Mouse (Mus musculus): ENCODE measurements around the gene Flnb.

Gene Flnb

DNA sequence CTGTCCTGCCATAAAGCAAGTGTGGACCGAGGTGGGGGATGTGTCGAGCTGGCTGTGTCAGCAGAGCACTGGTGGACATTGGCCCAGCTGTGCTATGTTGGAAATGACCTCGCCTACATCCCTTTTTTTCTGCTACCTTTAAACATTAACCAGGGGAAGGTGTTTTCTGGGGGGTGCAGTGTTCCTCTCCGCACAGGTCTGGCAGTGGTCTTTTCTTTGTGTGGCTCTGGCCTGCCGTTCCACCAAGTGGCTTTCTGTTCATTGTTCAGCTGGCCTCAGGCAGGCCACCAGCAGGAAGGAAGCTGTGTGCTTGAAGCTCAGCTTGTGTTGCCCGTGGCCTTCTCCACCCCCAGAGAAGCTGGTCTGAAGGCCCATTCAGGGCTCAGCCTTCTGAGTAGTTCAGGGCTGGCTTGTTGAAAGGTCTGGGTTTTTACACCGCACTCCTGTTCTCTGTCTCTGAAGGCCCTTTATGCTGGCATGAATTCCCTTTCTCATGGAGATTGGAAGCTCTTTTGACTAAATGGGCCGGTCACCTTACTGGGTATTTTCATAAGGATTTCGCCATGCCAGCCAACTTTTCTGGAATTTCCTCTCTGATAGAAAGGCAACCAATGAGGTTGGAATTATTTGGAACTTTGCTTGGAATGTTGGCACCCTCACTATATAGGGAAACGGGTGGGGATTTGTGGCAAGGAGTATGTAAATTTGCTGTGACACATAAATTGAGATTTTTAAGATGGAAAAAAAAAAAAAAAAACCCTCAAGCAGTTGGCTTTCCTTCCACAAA, 8.6 kb downstream of the Flnb start:
- no peak for DNase-seq (ENCODE audit: low spot score in 2 of 2)

DNA sequence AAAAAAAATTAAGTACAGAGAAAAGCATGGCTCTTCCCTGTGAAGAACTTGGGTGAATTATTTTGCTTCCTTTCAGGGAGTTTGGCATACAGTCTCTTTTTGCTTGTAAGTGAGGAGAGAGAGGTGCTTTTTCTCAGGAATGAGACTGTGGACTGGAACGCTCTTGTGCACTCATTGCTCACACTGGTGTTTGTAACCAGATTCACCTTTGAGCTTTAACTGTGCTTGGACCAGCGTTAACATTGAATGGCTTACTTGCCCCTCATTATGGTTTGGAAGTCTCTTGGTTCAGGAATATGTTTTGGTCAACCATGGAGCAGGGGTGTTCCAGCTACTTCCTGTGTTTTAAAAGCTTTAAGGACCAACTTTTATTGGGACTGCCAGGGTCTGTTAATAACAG, 11.4 kb downstream of the Flnb start:
- no peak for DNase-seq (ENCODE audit: low spot score in 2 of 2)

DNA sequence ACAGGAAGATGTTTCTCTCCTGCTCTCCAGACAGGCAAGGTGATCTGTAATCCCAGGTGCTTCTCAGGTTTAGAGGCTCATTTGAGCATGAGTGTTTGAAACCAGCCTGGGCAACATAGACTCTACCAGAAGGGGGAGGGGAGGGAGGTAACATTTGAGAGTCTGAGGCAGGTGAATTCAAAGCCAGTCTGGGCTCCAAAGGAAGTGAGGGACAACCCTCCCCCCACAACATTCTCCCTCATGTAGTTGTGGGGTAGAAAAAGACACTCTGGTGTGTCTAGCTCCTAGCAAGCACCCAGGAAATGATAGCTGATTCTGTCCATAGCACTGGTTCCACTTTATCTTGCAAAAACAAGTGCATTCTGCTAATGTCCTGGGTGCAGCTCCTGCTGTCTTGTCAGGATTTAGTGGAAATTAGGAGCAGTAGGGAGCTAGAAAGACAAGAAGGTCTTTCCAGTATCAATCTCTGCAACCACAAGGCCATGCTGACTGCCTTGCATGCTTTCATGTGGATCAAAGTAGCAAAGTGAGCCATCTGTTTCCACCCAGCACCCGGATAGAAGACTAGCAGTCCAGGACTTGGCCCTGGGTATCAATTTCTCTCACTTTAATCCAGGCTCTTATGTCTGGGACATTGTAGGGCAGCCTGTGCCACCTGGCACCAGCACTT, 14.1 kb downstream of the Flnb start:
- no peak for DNase-seq (ENCODE audit: low spot score in 2 of 2)

DNA sequence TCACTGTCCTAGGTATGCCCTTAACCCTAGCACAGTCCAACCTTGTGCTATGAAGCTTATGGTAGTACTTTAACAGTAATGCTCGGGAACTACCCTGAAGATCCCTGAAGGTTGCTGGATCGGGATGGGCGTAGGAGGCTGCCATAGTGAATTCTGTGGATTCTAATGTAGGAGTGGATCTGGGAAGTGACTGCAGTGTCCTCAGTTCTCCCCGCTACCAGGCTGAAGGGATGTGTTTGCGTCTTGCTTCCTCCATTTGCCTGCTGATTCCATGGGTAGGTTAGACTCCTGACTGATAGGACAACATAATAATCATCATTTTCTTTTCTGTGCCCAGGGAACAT, 14.7 kb downstream of the Flnb start:
- DNase-seq (ENCODE audit: low spot score in 2 of 2): no peak

DNA sequence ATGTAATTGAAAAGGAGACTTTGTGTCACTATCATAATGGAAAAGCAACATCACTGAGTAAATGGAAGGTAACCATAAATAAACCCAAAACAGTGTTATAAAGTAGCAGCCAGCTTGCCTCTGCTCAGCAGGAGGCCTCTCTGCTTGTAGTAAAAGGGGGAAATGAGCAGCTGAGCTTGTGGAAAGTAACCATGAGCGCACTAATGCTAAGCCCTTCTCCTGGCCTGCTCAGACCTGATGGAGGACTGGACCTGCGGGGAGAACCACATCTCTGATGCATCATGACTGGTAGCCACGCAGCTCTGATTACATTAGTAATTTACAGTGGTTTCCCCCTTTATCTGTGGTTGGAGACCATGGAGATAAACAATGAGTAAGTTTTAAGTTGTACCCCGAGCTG, 15.7 kb downstream of the Flnb start:
- DNase-seq (ENCODE audit: low spot score in 2 of 2): no peak

DNA sequence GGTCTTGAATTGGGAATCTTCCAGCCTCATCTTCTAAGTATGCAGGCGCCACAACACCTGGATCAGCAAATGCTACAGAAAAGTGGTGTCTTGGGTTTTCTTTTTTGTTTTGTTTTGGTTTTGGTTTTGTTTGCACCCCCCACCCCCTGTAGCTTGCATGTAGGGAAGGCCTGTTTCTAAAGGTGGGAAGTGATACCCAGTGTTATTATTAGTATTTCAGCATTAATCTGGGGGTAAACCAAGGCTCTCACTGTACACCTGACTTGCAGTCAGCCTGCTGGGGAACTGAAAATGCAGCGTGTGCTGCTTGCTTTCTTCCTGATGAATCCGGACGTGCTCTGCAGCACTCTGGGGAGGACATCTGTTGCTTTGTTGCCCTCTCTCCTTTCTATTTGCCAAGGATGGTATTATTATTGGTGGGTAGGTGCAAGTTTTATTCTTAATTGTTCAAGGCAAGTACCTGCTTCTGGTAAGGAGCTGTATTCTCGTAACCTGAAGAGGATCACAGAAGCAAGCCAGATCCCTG, 20.9 kb downstream of the Flnb start:
- DNase-seq (ENCODE audit: low spot score in 2 of 2): no peak

DNA sequence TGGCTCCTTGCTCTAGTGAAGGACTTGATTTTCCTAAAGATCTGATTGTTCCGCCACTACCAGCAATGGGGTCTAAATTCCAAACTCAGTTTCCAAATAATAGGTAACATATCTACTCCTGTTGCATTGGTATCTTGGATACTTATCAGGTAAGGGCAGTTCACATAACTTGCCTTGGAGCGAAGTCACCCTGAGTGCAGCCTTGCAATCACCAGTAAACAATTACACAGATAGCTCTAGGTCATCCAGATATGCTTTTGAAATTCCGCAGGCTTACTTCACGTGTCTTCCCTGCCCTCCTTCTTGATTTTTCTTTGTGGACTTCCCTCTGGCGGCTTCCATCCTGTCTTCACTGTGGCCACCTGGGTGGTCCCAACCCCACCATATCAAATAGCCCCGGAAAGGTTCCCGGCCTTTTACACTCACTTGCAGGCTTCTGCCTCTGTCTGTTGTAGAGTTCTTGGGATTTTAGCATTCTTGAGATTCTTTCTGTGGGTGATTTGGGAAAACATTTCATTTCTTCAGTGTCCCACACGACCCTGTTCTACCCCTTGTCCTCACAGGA, 22.3 kb downstream of the Flnb start:
- DNase-seq (ENCODE audit: low spot score in 2 of 2): no peak

DNA sequence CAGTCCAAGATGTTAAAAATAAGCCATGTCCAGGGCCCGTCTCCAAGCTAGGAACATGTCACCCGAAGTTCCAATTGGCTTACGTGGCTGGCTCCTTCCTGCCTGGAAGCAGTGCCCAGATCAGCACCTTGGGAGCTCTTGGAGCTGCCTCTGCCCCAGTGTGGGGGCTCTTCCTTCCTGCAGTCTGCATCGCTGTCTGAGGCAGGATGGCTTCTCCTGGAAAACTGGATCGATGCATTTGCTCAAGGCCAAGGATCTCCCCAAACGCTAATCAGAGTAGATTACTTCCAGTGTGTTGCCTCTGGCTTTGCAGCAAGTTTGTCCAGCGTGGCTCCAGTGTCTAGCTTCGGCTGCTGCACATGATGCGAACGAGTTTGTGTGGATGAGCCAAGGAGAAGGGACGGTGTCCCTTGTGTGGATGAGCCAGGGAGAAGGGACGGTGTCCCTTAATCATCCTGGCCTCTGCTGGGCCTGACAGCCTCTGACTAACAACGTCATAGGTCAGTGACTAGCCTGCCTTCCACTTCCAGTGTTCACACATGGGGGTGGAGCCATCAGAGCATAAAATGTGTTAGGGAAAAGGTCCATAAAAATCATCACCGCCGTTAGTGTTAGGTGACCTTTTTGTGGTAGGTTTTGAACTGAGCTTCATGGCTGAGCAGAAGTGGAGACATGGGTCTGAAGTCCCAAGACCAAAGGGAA, 25.0 kb downstream of the Flnb start:
- DNase-seq (ENCODE audit: low spot score in 2 of 2): no peak

DNA sequence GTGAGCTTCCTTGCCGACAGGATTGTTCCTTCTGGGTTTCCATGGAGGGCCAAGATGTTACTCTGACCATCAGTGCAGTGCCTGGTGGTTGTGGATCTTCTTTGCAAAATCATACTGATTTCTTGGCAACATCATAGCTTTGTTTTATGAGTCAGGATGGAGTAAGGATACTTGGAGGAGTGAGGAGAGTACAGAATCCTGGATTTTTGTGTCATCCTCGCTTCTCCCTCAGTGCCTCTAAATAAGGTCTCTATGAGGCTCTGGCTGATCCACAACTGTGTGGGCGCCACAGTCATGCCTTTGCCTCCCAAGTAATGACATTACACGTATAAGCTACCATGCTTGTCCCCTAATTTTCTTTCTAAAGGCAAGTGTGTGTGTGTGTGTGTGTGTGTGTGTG, 28.9 kb downstream of the Flnb start:
- DNase-seq (ENCODE audit: low spot score in 2 of 2): no peak

DNA sequence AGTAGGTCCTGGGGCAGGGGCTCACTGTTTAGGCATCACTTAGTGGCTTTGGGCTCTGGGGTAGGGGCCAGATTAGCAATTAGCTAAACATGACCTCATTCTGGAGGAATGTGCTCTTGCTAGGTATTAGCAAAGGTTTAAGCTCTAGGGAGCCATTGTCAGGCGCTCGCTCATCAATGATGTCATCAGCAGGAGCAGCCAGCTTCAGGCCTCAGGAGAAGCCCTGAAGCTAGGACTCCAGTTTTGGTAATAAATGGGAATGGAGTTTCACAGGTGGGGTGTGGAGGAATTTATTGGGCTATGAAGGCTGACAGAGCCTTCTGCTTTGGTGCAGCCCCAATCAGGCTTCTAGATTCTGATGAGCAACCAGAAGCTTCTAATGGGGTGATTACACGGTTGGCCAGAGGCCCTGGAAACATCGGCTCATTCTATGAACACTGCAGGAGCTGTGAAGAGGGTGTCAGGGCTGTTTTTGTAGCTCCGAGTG, 30.0 kb downstream of the Flnb start:
- no peak for DNase-seq (ENCODE audit: low spot score in 2 of 2)

DNA sequence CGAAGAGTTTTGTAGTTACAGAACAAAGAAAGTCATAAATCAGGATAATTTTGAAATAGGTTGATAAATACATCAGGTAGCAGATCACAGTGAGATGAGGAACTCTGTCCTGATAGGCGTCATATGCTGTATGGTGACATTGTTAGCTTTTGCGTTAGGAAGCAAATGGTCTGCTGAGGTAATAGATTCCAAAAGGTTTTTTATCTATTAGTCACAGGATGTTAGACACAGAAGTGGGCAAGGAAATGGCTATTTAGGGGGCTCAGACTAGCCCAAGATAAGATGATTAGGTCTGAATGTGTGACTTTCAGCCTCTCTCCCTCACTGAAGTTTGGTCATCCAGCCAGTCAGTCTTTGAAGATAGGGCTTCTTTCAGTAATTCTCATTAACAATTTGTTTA, 33.2 kb downstream of the Flnb start:
- no peak for DNase-seq (ENCODE audit: low spot score in 2 of 2)

DNA sequence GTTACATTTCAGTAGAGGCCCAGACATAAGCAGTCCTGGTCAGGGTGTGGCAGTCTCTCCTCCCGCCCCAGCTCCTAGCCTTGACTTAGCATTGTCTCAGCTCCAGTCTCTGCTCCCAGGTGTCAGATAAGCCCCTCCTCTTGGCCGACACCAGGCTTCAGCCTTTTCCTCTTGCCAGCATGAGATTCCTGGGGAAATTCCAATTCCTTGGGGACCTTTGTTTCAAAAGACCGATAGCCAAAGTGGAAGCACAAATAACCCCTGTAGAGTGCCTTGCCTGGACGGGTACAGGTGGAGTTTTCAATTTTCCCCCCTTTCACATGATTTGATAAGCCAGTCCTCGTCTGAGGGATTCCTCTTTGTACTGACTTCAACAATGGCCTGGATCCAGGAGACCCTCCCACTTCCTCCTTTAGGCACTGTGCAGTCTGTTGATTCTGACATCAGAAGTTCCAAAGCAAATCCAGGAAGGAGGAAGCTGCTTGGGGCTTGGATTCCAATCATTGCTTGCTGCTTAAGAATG, 33.8 kb downstream of the Flnb start:
- DNase-seq (ENCODE audit: low spot score in 2 of 2): no peak

DNA sequence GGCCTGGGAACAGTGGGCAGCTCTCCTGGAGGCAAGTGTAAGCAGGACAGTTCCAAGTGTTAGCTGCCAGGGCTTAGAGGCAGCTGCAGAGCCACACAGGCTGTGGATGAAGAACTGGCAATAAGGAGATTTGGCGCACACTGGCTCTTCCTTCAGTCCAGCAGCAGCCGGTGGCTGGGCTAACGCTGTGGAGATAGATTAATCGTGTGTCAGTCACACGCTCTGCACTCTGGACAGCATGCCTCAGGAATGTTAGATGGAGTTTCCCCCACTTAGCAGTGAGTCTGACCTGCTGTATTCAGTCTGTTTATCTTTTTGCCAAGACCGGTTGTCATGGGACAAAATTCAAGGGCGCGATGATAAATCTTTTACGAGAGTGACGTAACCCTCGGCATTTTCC, 35.9 kb downstream of the Flnb start:
- DNase-seq (ENCODE audit: low spot score in 2 of 2): no peak

DNA sequence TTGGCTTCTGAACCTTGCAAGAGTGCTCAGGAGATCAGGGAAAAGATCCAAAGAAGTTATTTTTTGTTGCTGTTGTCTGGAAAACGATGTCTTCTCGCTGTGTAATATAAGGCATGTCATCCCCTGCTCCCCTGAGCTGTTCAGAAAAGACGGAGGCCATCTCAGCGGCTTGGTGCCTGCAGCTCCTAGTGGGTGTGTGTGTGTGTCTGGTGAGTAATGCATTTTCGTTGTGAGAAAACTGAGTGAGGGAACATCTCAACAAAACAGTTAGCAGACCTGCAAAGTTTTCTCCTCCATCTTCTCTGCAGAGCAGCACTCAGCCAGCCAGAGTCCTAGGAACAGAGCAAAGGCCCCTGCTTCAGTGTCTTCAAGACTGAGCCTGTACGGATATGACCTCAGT, 36.6 kb downstream of the Flnb start:
- DNase-seq (ENCODE audit: low spot score in 2 of 2): no peak

DNA sequence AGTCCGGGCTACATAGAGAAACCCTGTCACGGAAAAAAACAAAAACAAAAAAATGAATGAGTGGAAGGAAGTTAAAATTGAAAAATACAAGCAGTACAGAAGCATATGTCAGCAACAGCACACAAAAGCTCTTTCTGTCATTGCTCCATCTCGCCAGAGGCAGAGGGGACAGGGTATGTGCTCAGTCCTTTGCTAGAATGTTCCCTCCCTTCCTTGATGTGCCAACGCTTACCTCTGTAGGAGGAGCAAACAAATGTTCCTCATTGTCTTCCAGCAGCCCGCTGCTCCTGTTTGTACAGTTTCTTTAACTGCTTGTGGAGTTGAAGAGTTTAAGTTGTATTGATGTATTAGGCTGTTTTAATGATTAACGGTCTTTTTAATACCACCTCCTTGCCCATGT, 37.3 kb downstream of the Flnb start:
- DNase-seq (ENCODE audit: low spot score in 2 of 2): no peak

DNA sequence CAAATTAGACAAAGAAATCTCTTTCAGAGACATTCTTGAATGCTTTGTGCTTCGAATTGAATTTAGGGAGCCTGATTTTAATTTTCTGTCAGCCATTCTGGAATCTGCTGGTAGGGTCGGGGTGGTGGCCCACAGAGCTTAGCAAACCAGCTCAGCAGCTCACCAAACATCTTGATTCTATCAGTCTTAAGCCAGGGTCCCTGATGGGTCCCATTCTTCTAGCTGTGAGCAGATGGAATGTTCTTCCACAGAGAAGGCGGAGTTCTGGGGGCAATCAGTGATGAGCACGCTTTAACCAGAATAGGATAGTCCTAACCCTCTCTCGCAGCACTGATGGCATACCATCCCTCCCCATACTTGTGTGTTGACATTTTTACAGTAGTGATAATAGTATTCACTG, 37.7 kb downstream of the Flnb start:
- no peak for DNase-seq (ENCODE audit: low spot score in 2 of 2)

DNA sequence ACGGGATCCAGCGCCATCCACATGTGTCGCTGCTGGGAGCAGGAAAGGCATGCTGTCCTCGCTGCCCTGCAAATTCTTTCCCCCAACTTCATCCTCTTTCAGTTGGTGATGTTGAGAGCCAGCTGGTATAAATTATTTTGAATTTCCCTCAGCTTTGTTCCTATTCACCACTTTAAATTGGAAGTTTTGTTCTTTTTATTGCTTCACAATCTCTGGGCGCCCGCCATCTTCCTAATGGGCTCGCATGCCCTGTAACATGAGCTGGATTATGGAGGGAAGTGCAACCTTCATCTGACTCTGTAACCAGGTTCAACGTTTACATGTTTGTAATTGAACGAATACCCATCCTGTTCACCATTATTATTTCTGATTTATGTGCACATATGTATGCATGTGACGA, 38.6 kb downstream of the Flnb start:
- no peak for DNase-seq (ENCODE audit: low spot score in 2 of 2)

DNA sequence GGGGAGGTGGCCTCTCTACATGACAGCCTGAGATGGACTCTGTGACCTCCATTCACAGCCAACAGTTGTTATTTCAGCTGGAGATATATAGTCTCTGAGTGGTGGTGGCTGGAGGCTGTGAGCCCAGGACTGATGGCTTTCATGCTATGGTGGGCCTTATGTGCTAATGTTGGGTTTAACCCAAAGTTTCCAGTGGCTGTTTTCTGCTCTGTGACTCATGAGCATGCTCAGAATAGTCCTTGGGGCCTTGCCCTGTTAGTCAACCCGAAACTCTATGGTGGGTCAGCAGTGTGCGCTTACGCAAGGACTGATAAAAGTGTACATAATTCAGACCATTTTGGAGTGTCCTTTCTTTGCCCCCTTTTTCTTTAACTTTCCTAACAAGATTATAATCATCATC, 40.1 kb downstream of the Flnb start:
- DNase-seq (ENCODE audit: low spot score in 2 of 2): no peak

DNA sequence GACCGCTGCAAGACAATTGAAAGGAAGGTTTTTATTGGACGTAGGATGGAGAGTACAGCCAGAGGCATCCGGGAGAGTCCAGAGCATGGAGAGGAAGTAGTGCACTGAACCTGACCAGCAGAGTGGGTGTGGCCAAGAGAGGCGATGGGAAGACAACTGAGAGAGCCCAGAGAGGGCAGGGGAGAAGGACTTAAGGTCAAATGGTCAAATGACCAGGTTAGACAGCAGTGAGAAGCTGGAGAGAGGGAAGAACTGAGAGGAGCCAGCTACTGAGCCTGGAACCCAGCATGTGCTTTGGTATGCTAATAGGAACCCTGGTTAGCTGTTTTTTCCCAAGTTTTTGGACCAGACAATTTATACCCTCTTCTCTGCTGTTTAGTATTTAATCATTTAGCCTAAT, 40.7 kb downstream of the Flnb start:
- DNase-seq (ENCODE audit: low spot score in 2 of 2): no peak

DNA sequence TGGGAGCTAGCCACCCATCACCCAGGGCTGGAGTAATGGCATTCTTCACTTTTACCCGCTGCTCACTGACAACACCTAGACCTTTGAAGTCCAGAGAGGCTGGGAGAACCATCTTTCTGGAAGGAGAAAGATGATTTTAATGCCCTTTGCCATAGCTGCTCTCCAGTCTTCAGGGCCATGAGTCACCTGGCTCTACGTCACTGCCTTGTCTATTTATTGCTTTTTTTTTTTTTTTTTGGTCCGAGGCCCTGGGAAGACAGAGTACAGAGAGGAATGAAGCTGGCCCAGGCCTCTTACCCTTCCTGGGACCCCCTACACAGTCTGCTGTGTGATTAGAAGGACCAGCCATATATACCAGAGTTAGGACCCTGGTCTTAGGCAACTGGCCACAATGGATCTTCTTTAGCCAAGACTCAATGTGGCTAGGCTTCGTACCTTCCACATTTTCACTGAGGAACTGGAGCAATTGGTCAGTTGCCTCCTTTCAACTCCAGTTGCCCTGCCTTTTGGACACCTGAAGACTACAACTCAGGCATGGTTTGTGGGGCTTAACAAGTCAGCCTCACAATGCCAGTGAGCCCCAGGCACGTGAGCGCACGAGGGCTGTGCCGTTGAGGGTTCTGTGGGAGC, 42.9 kb downstream of the Flnb start:
- DNase-seq (ENCODE audit: low spot score in 2 of 2): no peak

DNA sequence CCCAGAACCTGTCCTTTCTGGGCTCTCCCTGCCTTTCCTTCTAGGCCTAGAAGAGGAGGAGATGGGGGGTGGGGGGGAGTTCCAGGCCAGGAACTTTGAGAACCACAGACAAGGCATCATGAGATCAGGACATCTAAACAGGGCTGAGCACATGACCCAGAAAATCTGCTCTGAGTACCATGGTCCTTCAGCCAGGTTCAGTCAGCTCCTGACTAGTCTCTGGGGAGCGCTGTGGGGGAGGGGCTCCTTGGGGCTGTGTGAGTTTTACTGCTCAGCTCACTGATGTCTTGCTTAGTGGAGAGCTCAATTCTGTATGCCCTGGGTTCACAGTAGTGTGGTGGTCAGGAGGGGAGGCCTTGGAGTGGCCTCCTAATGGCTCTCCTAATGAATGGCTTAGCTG, 43.5 kb downstream of the Flnb start:
- DNase-seq (ENCODE audit: low spot score in 2 of 2): no peak

DNA sequence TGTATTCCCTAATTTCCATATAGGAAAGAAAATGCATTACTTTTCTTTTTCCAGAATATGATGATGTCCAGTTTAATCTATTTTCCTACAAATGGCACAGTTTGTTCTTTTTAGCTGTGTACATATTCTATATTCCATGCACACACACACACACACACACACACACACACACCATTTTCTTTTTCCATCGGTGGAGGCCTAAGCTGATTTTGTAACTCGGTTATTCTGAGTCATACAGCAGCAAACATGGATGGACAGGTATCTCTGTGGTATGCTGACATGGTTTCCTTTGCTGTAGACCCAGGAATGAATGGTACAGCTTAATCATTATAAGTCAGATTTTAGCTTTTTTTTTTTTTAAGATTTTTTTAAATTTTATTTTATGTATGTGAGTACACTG, 44.5 kb downstream of the Flnb start:
- DNase-seq (ENCODE audit: low spot score in 2 of 2): no peak

All from frontal cortex, postnatal 36 days (tissue).